Mouse (Mus musculus): ENCODE data around the gene Fam168a. TPM values are rescaled to one million over a fixed set of nuclear protein-coding genes. Genes with fewer than 3 reads are reported as not detected.
A peak's percentile ranks its signal among the peaks of the same experiment; 100 is the strongest.

The Fam168a gene
- polyA plus RNA-seq, 1 experiment from 2014 or later = 29.7 TPM

- no peak overlapping the region for H3K9ac ChIP-seq (ENCODE audit: low read depth, low read length)
- 80% methylated on average over 4 of the region's 4 CpGs for WGBS
- no peak overlapping the region for H3K4me3 ChIP-seq (replicated peaks; ENCODE audit: low read depth, low read length)
- ATAC-seq (replicated peaks; ENCODE audit: low FRiP score, low read depth) (no peak), DNase-seq (ENCODE audit: low spot score) (no peak)
- no peak for TF ChIP-seq CTCF (IDR thresholded peaks at IDR 0.05; ENCODE audit: low read depth)
- peaks cover 87% of the 10 kb centered on the region for H3K36me3 ChIP-seq (ENCODE audit: insufficient read depth, low read length)
- no peaks in the 10 kb centered on the region for H3K4me1 ChIP-seq (replicated peaks; ENCODE audit: insufficient read depth, low read length)
- no peak overlapping the region for H3K4me2 ChIP-seq (ENCODE audit: low read length)
- no peaks in the 10 kb centered on the region for H3K9me3 ChIP-seq (replicated peaks; ENCODE audit: low read length)
- H3K27ac ChIP-seq = no peak overlapping the region
- H3K27me3 ChIP-seq (ENCODE audit: insufficient read depth, low read length) = no peaks in the 10 kb centered on the region
These were observed 175.5 kb downstream of the Fam168a start for GRCm38 (mm10) chr7:100881950-100882349.

DNA sequence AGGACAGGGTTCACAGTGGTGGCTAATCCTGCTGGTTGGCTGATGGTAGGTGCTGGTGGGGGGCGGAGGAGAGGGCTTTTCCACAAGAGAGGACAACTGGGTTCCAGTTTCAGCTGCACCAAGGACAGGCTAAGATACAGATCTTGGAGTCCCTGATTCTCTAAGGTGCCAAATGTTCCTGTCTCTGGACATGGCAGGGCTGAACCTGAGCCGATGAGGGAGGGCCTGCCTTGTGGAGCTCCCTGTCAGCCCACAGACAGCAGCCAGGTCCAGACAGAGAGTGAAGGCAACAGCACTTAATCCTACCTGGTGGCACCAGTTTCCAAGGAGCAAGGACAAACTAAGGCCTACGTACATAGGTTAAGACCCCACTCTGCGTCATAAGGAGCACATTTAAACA, 178.0 kb downstream of the Fam168a start:
- no peak overlapping the region for H3K4me2 ChIP-seq (ENCODE audit: low read length)
- ATAC-seq (replicated peaks; ENCODE audit: low FRiP score, low read depth) = no peak
- H3K4me1 ChIP-seq (replicated peaks; ENCODE audit: insufficient read depth, low read length) = no peaks in the 10 kb centered on the region
- no peaks in the 10 kb centered on the region for H3K27me3 ChIP-seq (ENCODE audit: insufficient read depth, low read length)
- H3K4me3 ChIP-seq (replicated peaks; ENCODE audit: low read depth, low read length) = no peak overlapping the region
- H3K27ac ChIP-seq = no peak overlapping the region
- no peak overlapping the region for H3K9ac ChIP-seq (ENCODE audit: low read depth, low read length)
- no peaks in the 10 kb centered on the region for H3K9me3 ChIP-seq (replicated peaks; ENCODE audit: low read length)
- WGBS = 85% methylated on average over 4 of the region's 4 CpGs
- TF ChIP-seq CTCF (IDR thresholded peaks at IDR 0.05; ENCODE audit: low read depth) = no peak
- H3K36me3 ChIP-seq (ENCODE audit: insufficient read depth, low read length) = peaks cover 70% of the 10 kb centered on the region
- no peak for DNase-seq (ENCODE audit: low spot score)

DNA sequence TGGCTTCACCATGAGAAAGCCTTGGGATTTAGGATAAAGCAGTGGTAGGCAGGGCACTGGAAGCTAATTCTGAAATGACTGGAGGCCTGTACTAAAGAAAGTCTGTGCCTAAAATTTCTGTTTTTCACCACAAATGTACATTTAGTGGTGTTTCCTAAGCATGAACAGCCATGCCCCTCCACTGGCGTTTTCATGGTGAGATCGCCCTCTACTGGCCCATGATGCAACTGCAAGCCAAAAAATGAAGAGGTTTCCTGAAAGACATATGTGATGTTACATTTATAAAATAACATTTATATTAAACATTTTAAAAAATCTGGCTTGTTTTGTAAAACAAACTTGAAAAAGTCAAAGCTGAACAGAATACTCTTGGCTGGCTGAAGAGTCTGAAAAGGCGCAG, 180.1 kb downstream of the Fam168a start:
- Histone ChIP-seq H3K36me3 (ENCODE audit: insufficient read depth, low read length) (peaks cover 59% of the 10 kb centered on the region), H3K4me1 (replicated peaks; ENCODE audit: insufficient read depth, low read length) (no peaks in the 10 kb centered on the region), H3K27ac (no peak overlapping the region), H3K9me3 (replicated peaks; ENCODE audit: low read length) (no peaks in the 10 kb centered on the region), H3K9ac (ENCODE audit: low read depth, low read length) (no peak overlapping the region), H3K4me3 (replicated peaks; ENCODE audit: low read depth, low read length) (no peak overlapping the region), H3K27me3 (ENCODE audit: insufficient read depth, low read length) (no peaks in the 10 kb centered on the region), H3K4me2 (ENCODE audit: low read length) (no peak overlapping the region)
- DNase-seq (ENCODE audit: low spot score) (peak; percentile 54), ATAC-seq (replicated peaks; ENCODE audit: low FRiP score, low read depth) (no peak)
- peak; percentile 83 for TF ChIP-seq CTCF (IDR thresholded peaks at IDR 0.05; ENCODE audit: low read depth)
- 33% methylated on average over 3 of the region's 3 CpGs for WGBS

Small RNAs within 50 kb of the gene (microRNA-seq; reads per million reads assigned to microRNA genes)
- gene Mir3102 = 44.7 reads per million, percentile 43 among the genes with 10 or more reads in this experiment

Other genes starting within 250 kb of the Fam168a start
- gene Ucp3, start 233.6 kb upstream of the Fam168a start, polyA plus RNA-seq (2015; fragmentation: Nextera tagmentation; extraction: Ambion mirVana) = 0.05 and 0.13 TPM in 2 replicates
- gene Ucp2, start 213.3 kb upstream of the Fam168a start, polyA plus RNA-seq (2015; fragmentation: Nextera tagmentation; extraction: Ambion mirVana) = 274 and 319 TPM in 2 replicates
- gene Dnajb13, start 191.7 kb upstream of the Fam168a start, polyA plus RNA-seq (2015; fragmentation: Nextera tagmentation; extraction: Ambion mirVana) = 0.15 and 0.18 TPM in 2 replicates
- gene Coa4, start 169.6 kb upstream of the Fam168a start, polyA plus RNA-seq (2015; fragmentation: Nextera tagmentation; extraction: Ambion mirVana) = 21.7 and 21.9 TPM in 2 replicates
- gene Rab6a, start 99.2 kb upstream of the Fam168a start, polyA plus RNA-seq (2015; fragmentation: Nextera tagmentation; extraction: Ambion mirVana) = 90.7 and 94.6 TPM in 2 replicates
- gene Mrpl48, start 98.3 kb upstream of the Fam168a start, polyA plus RNA-seq (2015; fragmentation: Nextera tagmentation; extraction: Ambion mirVana) = 105 and 107 TPM in 2 replicates
- 4.6 and 5.1 TPM in 2 replicates for gene Plekhb1, start 44.2 kb upstream of the Fam168a start, polyA plus RNA-seq (2015; fragmentation: Nextera tagmentation; extraction: Ambion mirVana)
- 2.1 and 2.3 TPM in 2 replicates for gene Relt, start 156.8 kb downstream of the Fam168a start, polyA plus RNA-seq (2015; fragmentation: Nextera tagmentation; extraction: Ambion mirVana)
- gene Arhgef17, start 225.5 kb downstream of the Fam168a start, polyA plus RNA-seq (2015; fragmentation: Nextera tagmentation; extraction: Ambion mirVana) = 7.8 and 8.1 TPM in 2 replicates

Data from kidney, postnatal 0 days (tissue).